Mouse (Mus musculus) stomach, embryonic 14.5 days (tissue): ENCODE measurements around the gene Nup107. TPM values are rescaled to one million over a fixed set of nuclear protein-coding genes. Genes with fewer than 3 reads are reported as not detected.

ENCODE experiments used
- ATAC-seq: fragments of 200-750 bp; cut with Nextera tagmentation; 2 replicates; pipeline ENCODE4 v1.8.0; 2017; ENCODE audit warnings: low read depth, moderate TSS enrichment; ENCODE audit not compliant: insufficient number of reproducible peaks, insufficient read depth, low FRiP score
- H3K27ac ChIP-seq: fragments of 300-500 bp; sonication (generic); 2 replicates; pipeline ENCODE4 v1.5.1; 2014; ENCODE audit warnings: mild to moderate bottlenecking, low read length, moderate library complexity, mixed read lengths
- H3K27me3 ChIP-seq: fragments of 300-500 bp; sonication (generic); 2 replicates; pipeline ENCODE4 v1.6.1; 2014; ENCODE audit warnings: low read length, control low read depth, mixed read lengths; ENCODE audit not compliant: control insufficient read depth, insufficient read depth
- H3K36me3 ChIP-seq: fragments of 300-500 bp; sonication (generic); 2 replicates; pipeline ENCODE4 v1.6.1; 2014; ENCODE audit warnings: mild to moderate bottlenecking, control low read depth, low read length, moderate library complexity, mixed read lengths; ENCODE audit not compliant: control insufficient read depth, insufficient read depth
- H3K4me1 ChIP-seq: fragments of 300-500 bp; sonication (generic); 2 replicates; pipeline ENCODE4 v1.6.1; 2014; ENCODE audit warnings: low read length, control low read depth, mixed read lengths; ENCODE audit not compliant: control insufficient read depth, insufficient read depth
- H3K4me2 ChIP-seq: fragments of 300-500 bp; sonication (generic); replicated peaks from 2 replicates; pipeline ENCODE4 v1.6.1; 2014; ENCODE audit warnings: low read depth, low read length, control low read depth
- H3K4me3 ChIP-seq: fragments of 300-500 bp; sonication (generic); 2 replicates; pipeline ENCODE4 v1.5.1; 2014; ENCODE audit warnings: low read depth, low read length, control low read depth
- H3K9ac ChIP-seq: fragments of 300-500 bp; sonication (generic); replicated peaks from 2 replicates; pipeline ENCODE4 v1.6.1; 2014; ENCODE audit warnings: low read depth, mild to moderate bottlenecking, control low read depth, low read length, moderate library complexity, mixed read lengths
- H3K9me3 ChIP-seq: fragments of 300-500 bp; sonication (generic); 2 replicates; pipeline ENCODE4 v1.6.1; 2016; ENCODE audit warnings: low read depth, low read length, control low read depth; ENCODE audit not compliant: control insufficient read depth
- WGBS: fragments of 180-500 bp; shearing (Covaris S2); extraction: QIAGEN DNeasy Blood & Tissue Kit; methylation state at CpG from one replicate; pipeline ENCODE4 v1.1.7; 2014; 5-methylcytosine and 5-hydroxymethylcytosine counted together
- polyA plus RNA-seq: library from polyadenylated mRNA; unstranded; fragments of >200 nt; fragmentation: Nextera tagmentation; extraction: Ambion mirVana; gene quantifications from 2 replicates; pipeline ENCODE4 v1.2.1, GENCODE M21; 2014

Gene Nup107
- polyA plus RNA-seq, 1 experiment from 2014 or later: 61.7 TPM

DNA sequence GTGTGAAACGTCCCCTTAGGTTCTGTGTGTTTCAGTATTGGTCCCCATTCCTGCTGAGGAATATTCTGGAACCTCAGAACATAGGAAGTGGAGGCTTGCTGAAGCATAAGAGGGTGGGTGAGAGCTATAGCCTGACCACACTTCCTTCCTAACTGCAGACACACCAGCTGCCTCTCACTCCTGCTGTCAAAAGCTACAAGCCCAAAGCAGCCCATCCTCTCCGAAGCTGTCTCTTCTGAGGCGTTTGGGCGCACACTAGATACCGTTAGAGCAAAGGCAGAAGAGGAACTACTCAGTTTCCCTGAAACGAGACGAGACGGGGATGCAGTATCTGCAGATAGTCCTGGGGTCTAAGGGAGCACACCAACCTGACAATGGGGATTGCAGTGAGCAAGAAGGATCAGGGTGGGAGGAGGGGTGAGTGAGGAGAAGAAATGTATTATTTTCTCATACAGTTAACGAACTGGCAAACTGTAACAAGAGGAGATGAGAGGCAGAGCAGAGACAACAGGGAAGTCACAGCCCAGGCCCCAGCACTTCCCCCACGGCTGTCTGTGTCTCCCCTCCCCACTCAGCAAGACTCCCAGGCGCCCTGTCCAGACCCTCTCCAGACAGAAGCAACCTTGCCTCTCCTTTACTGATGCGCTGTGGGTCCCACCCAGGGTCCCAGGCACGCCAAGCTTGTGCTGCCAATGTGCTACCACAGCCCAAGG lies 37.3 kb downstream of the Nup107 start:
- no peak overlapping the region for H3K4me2 ChIP-seq
- no peak for ATAC-seq
- no peak overlapping the region for H3K27ac ChIP-seq
- H3K9me3 ChIP-seq: no peaks in the 10 kb centered on the region
- H3K36me3 ChIP-seq: peaks cover 71% of the 10 kb centered on the region
- H3K27me3 ChIP-seq: no peaks in the 10 kb centered on the region
- no peak overlapping the region for H3K9ac ChIP-seq
- no peaks in the 10 kb centered on the region for H3K4me1 ChIP-seq
- 89% methylated on average over 13 of the region's 13 CpGs for WGBS
- H3K4me3 ChIP-seq: no peak overlapping the region

DNA sequence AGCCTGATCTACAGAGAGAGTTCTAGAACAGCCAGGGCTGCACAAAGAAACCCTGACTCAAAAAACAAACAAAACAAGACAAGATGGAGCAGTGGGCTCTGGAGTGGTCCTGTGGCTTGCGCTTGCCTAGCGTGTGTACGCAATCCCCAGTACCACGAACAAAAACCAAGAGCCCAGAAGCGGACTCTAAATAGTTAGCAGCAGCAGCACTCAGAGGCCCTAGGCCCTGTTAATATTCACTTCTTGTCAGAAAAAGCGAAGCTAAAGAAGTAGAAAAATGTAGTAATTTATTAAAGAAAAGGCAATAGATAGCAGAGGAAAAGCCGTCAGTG lies 37.9 kb downstream of the Nup107 start:
- H3K27ac ChIP-seq: no peak overlapping the region
- H3K4me3 ChIP-seq: no peak overlapping the region
- H3K36me3 ChIP-seq: peaks cover 70% of the 10 kb centered on the region
- H3K4me2 ChIP-seq: no peak overlapping the region
- no peak overlapping the region for H3K9ac ChIP-seq
- WGBS: 96% methylated on average over 7 of the region's 7 CpGs
- H3K9me3 ChIP-seq: no peaks in the 10 kb centered on the region
- no peak for ATAC-seq
- H3K4me1 ChIP-seq: no peaks in the 10 kb centered on the region
- H3K27me3 ChIP-seq: no peaks in the 10 kb centered on the region

DNA sequence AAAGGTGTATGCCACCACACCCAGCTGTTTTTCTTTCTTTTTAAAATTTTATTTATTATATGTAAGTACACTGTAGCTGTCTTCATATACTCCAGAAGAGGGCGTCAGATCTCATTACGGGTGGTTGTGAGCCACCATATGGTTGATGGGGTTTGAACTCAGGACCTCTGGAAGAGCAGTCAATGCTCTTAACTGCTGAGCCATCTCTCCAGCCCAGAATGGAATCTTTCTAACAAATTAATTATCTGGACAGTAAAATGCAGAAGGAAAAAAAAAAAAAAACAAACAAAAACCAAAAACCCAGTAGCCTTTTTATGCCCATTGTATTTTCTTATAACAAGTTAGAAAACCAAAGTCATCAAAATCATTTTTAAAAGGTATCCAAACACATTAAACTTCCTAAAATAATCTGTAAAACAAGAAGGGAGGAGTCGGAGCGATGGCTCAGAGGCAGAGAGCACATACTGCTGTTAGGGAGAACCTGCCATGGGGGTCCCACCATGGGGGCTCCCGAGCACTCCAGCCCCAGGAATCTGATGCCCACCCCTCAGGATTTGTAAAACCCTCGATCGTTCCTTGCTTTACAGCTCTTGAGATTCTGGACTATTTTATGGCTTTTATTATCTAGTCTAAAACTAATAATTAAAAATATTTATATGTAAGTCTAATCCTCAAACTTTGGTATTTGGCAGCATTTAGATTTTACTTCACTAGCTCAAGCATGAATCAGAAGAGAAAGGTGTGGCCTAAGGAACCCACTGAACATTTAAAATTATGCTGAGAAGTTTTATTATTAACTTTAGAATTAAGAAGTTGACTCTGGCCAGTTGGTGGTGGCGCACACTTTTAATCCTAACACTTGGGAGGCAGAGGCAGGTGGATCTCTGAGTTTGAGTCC lies 38.5 kb downstream of the Nup107 start:
- no peak overlapping the region for H3K27ac ChIP-seq
- H3K4me1 ChIP-seq: no peaks in the 10 kb centered on the region
- H3K4me2 ChIP-seq: no peak overlapping the region
- H3K9me3 ChIP-seq: no peaks in the 10 kb centered on the region
- H3K4me3 ChIP-seq: no peak overlapping the region
- H3K9ac ChIP-seq: no peak overlapping the region
- H3K36me3 ChIP-seq: peaks cover 69% of the 10 kb centered on the region
- no peaks in the 10 kb centered on the region for H3K27me3 ChIP-seq
- ATAC-seq: no peak
- WGBS: 93% methylated on average over 8 of the region's 8 CpGs

DNA sequence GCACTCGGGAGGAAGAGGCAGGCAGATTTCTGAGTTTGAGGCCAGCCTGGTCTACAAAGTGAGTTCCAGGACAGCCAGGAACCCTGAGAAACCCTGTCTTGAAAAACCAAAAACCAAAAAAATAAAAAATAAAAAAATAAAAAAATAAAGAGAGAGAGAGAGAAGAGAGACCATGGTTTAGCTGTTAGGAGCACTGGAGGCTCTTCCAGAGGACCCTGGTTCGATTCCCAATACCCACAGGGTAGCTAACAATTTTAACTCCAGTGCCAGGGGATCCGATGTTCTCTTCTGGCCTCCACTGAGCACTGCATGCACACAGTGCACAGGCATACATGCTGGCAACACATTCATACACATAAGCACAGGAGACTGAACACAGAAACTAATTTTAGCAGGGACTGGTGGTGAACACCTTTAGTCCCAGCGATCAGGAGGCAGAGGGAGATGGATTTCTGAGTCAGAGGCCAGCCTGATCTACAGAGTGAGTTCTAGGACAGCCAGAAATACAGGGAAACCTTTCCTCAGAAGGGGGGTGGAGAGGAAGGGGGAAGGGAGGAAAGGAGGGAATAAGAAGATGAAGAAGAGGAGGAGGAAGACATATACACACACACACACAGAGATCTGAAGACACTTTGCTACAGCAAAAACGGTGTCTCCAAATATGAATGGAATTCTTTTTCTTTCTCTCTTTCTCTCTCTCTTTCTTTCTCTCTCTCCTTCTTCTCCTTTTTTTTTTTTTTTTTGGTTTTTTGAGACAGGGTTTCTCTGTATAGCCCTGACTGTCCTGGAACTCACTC lies 39.5 kb downstream of the Nup107 start:
- Histone ChIP-seq H3K36me3 (peaks cover 64% of the 10 kb centered on the region), H3K27ac (no peak overlapping the region), H3K4me2 (no peak overlapping the region), H3K4me1 (no peaks in the 10 kb centered on the region), H3K27me3 (no peaks in the 10 kb centered on the region), H3K9ac (no peak overlapping the region), H3K4me3 (no peak overlapping the region), H3K9me3 (no peaks in the 10 kb centered on the region)
- no peak for ATAC-seq
- 95% methylated on average over 5 of the region's 5 CpGs for WGBS

DNA sequence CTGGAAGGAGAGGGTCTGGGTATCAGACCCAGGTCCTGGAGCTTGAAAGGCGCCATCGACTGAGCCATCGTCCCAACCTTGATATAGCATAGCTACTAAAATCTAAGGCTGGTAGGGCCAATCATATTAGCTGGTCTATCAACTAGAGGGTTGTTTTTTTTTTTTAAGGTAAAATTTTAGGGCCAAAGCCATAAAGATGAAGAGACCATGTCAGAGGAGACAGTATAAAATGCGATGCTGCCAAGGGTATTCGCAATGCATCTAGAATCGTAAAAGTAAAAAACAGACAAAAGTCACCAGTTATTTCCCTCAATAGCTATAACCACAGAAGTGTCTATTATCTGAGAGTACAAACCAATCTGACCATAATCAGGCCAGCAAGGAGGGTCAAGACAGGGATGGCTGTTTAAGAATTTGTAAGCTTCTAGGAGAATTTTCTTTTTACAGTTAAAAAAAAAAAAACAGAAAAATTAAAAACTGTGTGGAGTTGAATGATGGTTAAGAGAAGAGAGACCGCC lies 40.1 kb downstream of the Nup107 start:
- Histone ChIP-seq H3K36me3 (peaks cover 57% of the 10 kb centered on the region), H3K27me3 (no peaks in the 10 kb centered on the region), H3K4me1 (no peaks in the 10 kb centered on the region), H3K9me3 (no peaks in the 10 kb centered on the region), H3K4me3 (no peak overlapping the region), H3K27ac (no peak overlapping the region), H3K4me2 (no peak overlapping the region), H3K9ac (no peak overlapping the region)
- ATAC-seq: no peak
- WGBS: 93% methylated on average over 7 of the region's 7 CpGs

DNA sequence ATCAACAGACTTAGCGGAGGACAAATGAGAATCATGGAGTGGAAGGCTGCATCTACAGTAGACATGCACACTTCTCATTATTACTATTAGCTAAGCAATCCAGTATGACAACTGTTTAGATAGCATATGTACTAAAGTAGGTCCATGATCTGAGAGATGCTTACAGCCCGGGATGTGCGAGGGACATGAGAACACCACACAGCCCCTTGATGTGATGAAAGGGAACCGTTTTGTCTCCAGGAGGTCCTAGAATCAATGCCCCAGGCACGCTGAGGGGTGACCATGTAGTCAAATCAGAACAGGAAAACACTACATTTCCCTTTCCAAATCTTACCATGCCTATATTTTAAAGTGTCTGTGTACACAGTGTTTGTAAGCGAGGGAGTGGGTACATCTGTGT lies 40.8 kb downstream of the Nup107 start:
- H3K4me2 ChIP-seq: no peak overlapping the region
- no peaks in the 10 kb centered on the region for H3K27me3 ChIP-seq
- H3K9me3 ChIP-seq: no peaks in the 10 kb centered on the region
- peaks cover 51% of the 10 kb centered on the region for H3K36me3 ChIP-seq
- H3K4me3 ChIP-seq: no peak overlapping the region
- no peak overlapping the region for H3K27ac ChIP-seq
- no peaks in the 10 kb centered on the region for H3K4me1 ChIP-seq
- H3K9ac ChIP-seq: no peak overlapping the region
- WGBS: 96% methylated on average over 6 of the region's 6 CpGs
- no peak for ATAC-seq

DNA sequence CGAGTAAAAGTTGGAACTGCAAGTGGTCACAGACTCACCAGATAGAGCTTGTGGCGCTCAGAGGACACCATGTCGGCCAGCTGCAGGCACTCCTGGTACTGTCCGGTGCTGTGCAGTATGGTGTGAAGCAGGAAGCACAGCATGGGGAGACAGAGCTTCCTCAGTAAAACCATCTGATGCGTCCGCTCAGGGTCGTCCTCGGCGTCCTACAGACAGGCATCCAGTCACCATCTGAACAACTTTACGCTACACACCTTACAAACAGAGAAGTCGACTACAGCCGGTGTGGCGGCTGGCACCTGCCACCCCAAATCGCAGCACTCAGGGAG lies 41.3 kb downstream of the Nup107 start:
- Histone ChIP-seq H3K27me3 (no peaks in the 10 kb centered on the region), H3K36me3 (peaks cover 47% of the 10 kb centered on the region), H3K9ac (no peak overlapping the region), H3K4me3 (no peak overlapping the region), H3K9me3 (no peaks in the 10 kb centered on the region), H3K27ac (no peak overlapping the region), H3K4me2 (no peak overlapping the region), H3K4me1 (no peaks in the 10 kb centered on the region)
- ATAC-seq: no peak
- WGBS: 95% methylated on average over 14 of the region's 14 CpGs

DNA sequence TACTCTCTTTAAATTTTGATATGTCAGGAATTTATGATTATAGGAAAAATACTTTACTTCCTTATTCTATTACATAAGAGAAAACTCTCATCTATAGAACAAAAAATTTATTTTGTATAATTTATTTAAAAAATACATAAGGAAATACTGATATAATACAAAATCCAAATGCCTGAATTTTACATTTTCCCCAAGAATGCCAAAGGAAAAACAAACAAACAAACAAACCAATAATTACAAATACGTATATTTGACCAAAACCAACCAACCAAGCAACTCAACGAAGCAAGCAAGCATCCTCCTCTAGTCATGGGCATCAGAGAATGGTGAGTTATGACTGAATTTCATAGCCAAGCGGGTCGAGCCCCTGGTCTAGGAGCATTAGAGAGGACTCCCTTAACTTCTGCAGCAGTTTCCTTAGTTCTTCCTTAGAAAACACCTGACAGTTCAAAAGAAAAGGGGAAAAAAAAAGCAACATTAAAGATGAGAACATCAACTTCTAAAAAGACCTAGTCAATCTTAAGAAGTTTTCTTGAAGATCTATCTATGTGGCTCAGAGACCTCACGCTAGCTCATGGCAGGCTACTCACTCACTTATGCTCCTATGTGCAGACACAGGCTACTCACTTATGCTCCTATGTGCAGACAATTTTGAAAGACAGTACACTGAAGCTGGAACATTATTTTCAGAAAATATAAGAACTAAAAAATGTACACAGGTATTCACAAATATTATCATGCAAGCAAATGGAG lies 41.8 kb downstream of the Nup107 start:
- no peaks in the 10 kb centered on the region for H3K4me1 ChIP-seq
- no peak overlapping the region for H3K9ac ChIP-seq
- H3K27ac ChIP-seq: no peak overlapping the region
- H3K4me3 ChIP-seq: no peak overlapping the region
- H3K36me3 ChIP-seq: peaks cover 42% of the 10 kb centered on the region
- no peaks in the 10 kb centered on the region for H3K9me3 ChIP-seq
- ATAC-seq: no peak
- H3K4me2 ChIP-seq: no peak overlapping the region
- H3K27me3 ChIP-seq: no peaks in the 10 kb centered on the region
- WGBS: 95% methylated on average over 5 of the region's 5 CpGs
